Mouse (Mus musculus): ENCODE results near the gene Git2.

Gene Git2

DNA sequence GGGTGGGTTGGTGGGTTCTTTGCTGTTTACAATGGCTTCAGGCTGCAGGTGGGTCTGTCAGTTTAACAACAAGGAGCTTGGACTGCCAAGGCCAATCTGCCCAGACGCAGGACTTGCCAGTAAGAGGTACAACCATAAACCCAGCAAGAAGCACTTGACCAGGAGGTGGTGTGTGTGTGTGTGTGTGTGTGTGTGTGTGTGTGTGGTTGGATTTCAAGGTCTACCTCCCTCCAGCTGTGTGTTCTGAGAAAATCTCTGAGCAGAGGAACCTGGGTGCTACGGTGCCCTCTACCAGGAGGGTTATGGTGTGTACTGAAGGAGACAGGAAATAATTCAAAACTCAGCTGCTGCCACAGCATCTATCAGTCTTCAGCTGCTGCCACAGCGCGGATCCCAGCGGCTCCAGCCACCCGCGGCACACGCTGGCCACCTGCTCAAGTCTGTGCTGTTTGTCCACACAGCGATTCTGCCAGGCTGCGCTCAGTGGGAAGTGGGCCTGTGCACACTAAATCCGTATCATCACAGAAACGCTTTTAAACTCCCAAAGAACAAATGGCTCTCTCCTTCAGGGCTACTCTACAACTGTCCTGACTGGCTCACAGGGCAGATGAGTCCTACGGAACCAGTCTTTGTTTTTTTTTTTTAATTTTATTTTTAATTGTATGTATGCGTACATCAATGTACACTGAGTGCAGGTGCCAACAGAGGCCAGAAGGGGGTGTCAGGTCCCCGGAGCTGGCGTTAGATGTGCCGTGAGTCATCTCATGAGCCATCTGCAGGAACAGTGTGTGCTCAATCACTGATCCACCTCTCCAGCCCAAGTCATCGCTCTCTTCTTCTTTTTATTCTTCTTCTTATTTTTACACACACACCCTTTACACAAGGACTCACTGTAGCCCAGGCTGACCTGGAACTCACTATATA, 10.2 kb downstream of the Git2 start:
- no peak for DNase-seq (ENCODE audit: low spot score in 2 of 2)

DNA sequence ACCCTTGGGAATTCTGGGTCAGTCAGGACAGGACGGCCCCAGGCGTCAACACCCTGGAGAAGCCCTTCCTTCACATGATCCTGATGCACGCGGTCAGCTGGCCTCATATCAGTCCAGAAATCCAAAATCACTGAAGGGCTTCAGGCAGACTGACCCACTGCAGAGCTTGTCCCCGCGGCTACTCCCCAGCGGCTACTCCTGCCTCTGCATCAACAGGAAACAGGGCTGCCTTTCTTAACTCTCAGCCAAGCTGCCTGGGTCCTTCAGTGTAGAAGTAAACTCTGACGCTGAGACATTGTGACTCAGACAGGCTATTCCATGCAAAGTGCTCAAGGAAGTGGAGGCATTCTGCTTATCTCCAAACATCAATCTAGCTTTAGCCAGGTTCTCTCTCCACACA, 13.3 kb downstream of the Git2 start:
- no peak for DNase-seq (ENCODE audit: low spot score in 2 of 2)

DNA sequence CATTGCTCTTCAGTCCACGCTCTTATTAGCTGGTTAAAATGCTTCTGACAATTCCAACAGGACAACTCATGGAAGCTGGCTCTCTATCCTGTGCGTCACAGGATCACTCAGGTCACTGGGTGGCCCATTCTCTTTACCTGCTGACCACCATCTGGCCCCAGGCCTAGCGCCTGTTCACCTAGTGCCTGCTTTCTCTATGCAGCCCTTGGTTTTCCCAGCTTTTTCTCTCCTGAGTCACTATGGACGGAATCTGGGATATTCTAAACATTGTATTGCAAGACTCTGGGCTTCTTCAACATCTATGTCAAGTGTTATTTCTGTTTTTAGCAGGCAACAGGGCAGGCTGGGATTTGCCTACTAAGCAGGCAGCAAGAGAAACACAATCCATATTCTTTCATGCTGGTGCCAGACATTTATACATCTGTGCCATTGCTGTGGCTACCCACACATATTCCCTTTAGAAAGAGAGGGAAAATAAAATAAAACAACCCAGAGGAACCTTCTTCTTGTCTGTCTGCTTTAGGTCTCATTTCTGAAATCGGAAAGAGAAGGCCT, 15.7 kb downstream of the Git2 start:
- no peak for DNase-seq (ENCODE audit: low spot score in 2 of 2)

DNA sequence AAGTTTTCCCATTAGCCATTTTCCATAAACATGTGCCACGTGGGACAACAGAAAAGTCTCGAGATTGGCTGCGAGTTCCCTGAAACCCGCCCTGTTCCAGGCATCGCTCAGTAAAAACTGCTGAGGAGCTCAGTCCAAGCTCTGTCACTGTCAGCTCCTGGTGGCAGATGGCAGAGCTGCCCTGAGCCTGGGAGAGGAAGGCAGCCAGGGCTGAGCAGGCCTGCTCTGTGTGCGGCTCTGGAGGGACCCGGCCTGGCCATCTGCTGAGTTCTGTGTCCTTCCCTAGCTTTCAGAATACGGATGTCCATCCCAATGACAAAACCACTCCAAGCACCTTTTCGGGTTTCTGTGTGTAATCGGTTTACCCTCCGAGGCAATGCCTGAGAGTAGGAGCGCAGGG, 21.9 kb downstream of the Git2 start:
- no peak for DNase-seq (ENCODE audit: low spot score in 2 of 2)

DNA sequence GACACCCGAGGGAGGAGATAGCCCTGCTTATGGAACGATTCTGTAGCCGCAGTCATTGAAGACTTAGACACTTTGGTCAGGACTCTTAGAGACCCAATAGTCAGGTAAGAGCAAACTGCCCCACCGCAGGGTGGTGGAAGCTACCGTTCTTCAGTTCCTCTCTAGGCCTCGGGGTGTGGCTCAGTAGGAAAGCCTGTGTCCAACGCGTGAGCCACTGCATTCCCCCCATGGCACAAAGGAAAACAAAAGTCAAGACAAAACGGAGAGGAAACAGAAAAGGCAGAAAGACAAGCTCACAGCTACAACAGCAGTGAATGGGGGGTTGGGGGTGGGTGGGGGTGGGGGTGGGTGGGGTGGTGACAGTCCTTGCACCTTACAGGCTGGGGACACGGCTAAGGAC, 22.9 kb downstream of the Git2 start:
- DNase-seq (ENCODE audit: low spot score in 2 of 2): no peak

DNA sequence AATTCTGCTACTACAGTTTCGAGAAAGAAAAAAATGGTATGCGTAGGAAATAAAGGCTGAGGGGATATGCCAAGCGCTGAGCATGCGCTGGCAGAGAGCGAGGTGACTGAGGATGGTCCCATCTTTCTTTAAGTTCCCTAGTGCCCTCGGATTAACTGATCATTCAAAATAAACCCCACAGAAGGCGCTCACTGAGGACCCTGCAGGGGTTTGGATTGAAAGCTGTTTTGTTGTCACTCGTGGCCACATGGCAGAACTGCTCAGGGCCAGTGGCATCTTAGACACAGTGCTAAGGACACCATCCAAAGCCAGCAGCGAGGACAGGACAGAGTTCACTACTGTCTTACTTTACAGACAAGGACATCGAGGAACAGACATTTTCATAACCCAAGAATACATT, 25.0 kb downstream of the Git2 start:
- DNase-seq (ENCODE audit: low spot score in 2 of 2): no peak

DNA sequence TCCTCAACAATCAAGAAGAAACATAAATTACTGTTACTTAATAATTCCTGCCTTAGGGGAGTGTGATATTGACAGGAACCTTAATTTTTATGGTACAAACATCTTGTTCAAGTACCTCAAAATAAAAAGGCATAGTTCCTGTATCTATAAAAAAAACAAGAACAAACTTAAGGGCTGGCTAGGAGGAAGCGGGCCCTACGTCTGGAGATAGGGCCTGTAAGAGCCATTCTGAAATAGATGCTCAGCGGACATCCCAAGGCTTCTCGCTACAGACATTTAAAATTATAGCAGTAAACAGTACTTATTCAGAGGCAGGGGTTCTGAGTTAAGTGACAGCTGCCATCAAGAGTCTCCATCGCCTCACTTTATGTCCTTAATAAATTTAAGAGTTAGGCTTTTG, 27.8 kb downstream of the Git2 start:
- no peak for DNase-seq (ENCODE audit: low spot score in 2 of 2)

DNA sequence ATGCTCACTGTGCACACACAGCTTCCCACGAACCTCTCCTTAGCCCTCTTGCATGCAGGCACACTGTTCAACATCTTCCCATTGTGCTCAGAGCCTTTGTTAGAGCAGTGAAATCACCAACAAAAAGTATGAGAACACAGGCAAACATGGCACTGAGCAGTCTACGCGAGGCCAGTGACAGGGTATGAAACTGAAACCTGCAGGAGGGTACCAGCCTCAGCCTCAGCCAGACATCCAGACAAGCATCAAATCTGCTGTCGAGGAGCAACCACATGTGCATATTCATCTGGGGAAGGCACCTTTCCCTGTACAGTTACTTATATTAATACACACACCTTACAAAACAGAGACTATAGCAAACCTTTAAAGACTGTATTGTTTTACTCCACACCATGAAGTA, 28.4 kb downstream of the Git2 start:
- no peak for DNase-seq (ENCODE audit: low spot score in 2 of 2)

DNA sequence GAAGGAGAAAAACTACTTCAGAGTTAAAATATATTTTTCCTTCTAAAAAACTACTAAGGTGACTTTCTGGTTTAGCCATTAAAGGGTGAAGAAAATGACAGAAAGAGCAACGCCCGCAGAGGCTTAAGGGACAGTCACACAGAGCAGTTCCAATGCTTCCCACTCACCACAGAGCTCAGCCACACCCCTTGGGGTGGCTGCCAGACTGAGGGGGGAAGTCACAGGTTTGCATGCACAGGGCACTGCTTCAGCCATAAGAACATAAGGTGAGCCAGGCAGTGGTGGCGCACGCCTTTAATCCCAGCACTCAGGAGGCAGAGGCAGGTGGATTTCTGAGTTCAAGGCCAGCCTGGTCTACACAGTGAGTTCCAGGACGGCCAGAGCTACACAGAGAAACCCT, 29.7 kb downstream of the Git2 start:
- no peak for DNase-seq (ENCODE audit: low spot score in 2 of 2)

DNA sequence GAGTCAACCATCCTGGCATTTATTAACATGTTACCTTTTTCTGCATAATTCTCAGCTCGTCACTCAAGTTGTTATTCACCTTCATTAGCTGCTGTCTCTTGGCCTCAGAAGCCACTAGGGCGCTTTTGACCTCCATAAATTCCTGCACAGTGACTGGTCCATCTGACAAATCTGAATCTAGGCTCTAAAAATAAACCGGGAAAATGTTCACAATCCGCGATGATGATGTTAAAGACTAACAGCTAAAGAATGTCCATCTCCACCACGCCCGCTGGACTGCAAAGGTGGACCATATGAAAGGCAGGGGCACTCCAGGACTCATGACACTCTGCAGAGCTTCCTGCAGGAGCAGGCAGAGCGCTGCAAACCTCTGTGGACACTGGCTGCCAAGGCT, 31.6 kb downstream of the Git2 start:
- no peak for DNase-seq (ENCODE audit: low spot score in 2 of 2)

DNA sequence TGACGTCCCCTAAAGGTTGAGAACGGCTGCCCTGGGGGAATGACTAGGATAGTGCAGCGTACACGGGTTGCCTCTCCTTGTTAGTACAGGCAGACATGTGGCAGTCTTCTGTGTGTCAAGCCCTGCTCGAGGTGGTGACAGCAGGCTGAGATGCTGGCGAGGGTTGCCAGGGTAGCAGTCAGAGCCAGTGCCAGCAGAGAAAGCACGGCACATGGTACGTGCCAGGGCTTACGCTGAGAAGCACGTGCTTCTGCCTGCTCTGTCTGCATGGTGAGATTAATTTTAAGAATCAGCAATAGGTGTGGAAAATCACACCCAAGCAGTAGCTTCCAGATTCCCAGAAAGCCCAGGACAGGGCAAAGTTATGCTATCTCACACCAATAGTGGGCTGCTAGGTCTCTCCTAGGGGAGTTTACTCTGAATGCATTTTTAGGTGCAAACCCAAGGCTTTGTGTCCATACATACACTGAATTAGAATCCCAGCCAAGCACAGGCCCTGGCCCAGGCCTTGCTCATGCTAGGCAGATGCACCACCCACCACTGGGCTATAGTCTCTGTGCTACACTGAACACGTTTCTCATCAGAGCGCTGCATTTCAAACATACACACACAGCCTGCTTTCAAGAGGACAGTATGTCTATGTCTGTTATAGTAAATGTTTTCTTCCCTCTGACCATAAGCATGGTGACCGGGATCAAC, 32.2 kb downstream of the Git2 start:
- DNase-seq (ENCODE audit: low spot score in 2 of 2): no peak

DNA sequence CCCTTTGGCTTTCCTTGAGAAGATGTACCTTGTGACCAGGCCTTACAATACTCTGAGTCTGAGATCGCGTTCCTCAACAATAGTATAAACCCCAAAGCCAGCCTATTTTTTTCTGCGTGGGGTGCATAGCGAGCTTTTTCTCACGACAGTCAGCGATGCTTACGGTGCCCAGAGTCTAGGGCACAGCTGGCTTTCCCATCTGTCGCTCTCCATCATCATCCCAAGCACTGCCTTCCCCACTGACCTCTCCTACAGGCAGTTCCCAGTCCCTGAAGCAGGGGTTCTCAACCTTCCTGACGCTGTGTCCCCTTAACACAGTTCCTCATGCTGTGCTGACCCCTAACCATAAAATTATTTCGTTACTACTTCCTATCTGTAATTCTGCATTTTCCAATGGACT, 32.7 kb downstream of the Git2 start:
- no peak for DNase-seq (ENCODE audit: low spot score in 2 of 2)

DNA sequence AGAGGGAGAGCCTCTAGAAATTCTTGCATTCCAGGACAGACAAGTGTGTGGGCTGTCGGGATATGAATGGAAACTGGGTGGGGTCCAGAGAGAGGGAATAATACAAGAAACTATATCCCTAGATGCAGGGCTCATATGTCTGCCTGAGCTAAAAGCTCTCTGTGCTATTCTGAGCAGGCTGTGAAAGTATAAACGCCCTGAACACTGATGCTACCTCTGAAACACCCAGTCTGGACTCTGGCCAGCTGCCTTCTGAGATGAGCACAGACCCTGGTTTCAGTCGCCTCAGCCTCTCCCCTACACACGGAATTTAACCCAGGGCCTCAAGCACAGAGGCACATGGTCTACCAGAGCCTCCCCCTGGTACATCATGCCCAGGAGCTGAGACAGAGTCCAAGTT, 34.7 kb downstream of the Git2 start:
- DNase-seq (ENCODE audit: low spot score in 2 of 2): no peak

DNA sequence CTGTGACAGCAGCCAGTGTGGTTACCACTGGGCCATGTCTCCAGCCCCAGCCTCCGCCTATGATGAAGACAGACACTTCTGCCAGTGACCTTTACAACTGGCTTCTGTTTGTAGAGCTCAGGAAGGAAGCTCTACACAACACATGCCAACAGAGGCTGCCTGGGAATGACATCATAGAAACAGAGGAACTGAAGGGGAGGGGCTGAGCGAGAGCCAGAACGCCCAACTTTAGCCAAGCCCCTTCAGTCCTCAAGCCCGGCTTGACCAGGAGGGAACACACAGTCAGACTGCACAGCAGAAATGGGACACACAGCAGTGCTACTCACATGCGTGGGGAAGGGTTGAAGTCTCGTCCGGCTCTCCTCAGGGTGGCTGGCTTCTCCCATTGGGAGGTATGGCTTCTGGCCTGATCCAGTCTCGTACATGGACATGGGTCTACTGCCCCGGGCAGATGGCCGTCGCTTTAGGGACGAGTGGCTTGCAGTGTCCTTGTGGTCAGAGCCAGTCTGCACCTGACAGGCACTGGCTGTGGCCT, 36.5 kb downstream of the Git2 start:
- no peak for DNase-seq (ENCODE audit: low spot score in 2 of 2)

DNA sequence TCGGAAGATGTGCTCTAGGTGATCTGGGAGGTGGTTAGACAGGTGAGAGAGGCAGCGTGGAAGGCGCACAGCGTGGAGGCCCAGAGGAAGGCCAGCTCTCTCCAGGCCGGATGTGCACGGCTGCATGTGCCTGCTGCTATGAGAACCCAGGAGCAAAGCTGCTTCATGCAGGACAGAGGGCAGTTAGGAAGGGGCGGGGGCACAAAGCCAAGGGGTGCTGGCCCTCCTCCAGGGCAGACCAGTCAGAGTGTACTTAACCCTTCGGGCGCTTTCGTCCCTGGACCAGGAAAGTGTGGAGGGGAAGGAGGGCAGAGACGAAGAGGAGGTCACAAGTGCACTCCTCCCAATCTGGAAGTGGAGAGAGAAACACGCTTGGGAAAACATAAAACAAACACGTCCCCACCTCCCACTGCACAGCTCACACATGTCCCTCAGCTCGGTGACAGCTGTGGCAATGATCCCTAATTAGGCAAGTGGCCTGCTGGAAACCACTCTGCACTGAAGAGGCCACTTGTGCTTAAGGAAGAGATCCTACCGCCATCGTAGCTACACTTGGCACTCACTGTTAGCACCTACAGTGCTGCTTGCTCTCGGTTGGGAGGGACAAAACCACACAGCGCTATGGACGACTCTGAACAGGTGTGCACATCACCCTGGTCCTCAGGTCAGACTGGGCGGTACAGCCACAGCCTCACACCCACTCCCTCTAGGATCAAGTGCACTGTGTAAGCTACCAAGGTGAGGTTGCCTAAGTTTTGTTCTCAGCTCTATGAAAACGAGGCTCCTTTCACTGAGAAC, 38.0 kb downstream of the Git2 start:
- no peak for DNase-seq (ENCODE audit: low spot score in 2 of 2)

DNA sequence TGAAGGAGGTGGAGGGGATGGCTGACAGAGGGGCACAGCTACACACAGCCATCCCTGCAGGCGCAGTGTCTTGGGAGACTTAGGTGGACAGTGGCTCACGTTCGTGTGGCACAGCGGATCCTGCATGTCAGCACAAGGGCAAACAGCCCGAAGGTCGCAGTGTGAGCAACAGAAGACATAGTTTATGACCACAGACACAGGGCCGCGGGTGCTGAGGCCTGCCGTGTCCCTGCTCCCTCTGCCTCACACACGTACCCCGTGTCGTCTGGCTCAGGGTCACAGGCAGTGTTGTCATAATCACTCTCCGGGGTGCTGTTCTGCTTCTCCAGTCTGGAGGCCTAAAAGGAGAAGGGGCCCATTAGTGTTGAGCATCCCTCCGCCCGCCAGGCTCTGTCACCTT, 41.7 kb downstream of the Git2 start:
- no peak for DNase-seq (ENCODE audit: low spot score in 2 of 2)

DNA sequence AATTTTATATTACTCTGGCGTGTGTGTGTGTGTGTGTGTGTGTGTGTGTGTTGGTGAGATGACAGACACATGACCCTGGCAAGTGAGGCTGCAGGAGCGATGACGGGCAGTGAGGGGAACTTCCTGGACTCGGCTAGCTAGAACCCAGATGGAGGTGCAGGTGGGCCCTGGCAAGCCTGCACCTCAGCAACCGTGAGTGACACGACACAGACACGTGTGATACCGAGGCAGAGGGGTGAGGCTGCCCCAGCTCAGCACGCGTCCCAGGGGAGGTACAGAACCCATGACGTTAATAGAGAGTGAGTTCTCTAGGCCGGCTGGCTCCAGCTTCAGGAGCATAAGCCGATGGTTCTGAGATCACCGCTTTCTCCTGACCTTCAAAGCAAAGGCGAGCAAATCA, 43.3 kb downstream of the Git2 start:
- DNase-seq (ENCODE audit: low spot score in 2 of 2): no peak

DNA sequence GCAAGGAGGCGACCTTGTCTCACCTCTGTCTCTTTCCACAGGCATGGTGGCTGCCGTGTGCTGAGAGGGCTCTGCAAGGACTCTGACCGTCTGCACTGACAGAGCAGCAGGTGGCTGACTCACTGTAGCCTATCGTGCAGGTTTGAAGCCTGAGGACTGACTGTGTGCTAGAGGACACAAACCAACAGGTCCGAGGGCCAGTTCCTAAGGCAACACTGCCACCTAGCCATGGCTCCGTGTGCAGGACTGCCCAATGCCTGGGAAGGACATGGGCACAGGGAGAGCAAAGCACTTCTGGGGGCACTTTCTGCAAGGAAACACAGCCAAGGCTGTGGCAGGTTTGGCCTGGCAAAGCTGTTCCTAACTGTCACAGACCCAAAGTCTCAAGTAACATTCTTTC, 43.8 kb downstream of the Git2 start:
- DNase-seq (ENCODE audit: low spot score in 2 of 2): no peak

DNA sequence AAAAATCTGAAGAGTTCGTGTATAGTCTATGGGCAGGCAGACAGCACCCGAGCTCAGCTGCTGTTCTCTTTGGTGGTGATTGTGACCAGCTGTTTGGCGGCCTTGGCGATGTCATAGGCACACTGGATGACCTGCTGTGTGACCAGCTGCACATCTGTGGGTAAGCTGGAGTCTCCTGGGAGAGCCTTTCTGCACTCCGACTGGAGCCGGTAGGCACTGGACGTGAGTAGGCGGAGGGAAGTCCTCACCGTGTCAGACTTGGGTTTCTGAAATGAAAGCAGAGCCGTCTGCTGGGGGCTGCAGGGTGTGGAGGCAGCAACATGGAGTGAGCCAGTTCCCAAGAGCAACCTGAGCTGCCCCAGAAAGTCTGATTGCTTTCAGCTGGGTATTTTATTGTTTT, 45.2 kb downstream of the Git2 start:
- DNase-seq (ENCODE audit: low spot score in 2 of 2): no peak

DNA sequence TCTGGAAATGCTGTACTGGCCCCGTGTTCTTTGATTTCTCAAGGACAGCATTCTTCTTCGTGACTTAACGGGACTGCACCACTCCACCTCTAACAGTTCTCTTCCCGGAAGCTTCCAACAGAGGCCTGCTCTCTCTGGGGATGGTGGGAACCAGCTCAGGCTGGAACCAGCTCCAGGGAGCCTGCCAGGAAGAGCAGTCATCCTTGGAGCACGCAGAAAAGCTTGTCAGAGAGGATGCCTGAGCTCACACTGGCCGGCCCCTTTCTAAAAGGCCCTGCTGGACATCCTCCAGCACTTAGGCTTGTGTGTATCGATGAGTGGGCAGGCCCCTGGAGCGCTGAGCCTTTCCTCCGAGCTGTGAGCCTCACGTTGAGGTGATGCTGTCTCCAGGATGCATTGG, 47.2 kb downstream of the Git2 start:
- no peak for DNase-seq (ENCODE audit: low spot score in 2 of 2)

DNA sequence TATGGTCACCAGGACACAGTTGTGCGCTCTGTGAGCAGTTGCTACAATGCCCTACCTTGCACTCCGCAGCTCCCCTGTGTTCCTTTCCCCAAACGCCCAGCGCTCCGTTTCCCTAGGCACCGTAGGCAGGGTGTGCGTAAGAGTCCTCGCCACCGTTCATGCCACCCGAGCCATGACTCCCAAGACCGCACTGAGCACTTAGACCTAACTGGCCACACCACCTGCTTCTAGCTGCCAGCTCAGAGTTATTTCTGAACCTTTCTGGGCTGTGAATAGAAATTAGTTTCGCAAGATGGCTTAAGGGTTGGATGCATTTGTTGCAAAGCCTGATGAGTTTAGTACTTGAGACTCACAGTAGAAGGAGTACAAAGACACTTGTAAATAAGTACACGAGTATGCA, 52.5 kb downstream of the Git2 start:
- DNase-seq (ENCODE audit: low spot score in 2 of 2): no peak

DNA sequence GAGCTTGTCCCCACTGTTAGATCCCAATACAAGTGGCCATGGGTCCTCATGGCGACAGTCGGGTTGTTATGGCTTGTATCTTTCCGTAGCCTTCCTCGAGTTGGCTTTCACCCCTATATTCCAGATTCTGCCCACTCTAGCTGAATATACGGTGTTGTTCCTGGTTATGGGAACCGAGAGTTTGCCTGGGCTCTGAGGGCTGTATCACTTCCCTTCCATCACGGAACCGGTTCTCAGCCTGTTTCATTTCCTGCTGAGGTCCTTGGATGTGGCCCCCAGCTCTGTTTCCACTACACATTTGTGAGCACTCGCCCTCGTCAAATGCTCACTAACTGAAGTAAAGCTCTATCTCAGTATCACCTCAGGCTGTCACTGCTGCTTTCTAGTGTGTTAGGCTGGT, 53.3 kb downstream of the Git2 start:
- DNase-seq (ENCODE audit: low spot score in 2 of 2): no peak

Measured in right cerebral cortex, postnatal 36 days (tissue).